Mouse (Mus musculus) hindbrain, embryonic 10.5 days (tissue): ENCODE results near the gene Hoxd10. TPM values are rescaled to one million over a fixed set of nuclear protein-coding genes. Genes with fewer than 3 reads are reported as not detected.

Experiments
- DNase-seq: peaks from one replicate; pipeline ENCODE4 v3.0.0-alpha.2; 2017; ENCODE audit warnings: low spot score
- H3K27ac ChIP-seq: fragments of 300-500 bp; sonication (generic); 2 replicates; pipeline ENCODE4 v1.5.1; 2016; ENCODE audit warnings: mild to moderate bottlenecking, moderate library complexity
- H3K27me3 ChIP-seq: fragments of 300-500 bp; sonication (generic); 2 replicates; pipeline ENCODE4 v1.6.1; 2016; ENCODE audit warnings: mild to moderate bottlenecking; ENCODE audit not compliant: poor library complexity, insufficient read depth, severe bottlenecking
- H3K36me3 ChIP-seq: fragments of 300-500 bp; sonication (generic); 2 replicates; pipeline ENCODE4 v1.6.1; 2016; ENCODE audit warnings: mild to moderate bottlenecking, moderate library complexity
- H3K4me1 ChIP-seq: fragments of 300-500 bp; sonication (generic); replicated peaks from 2 replicates; pipeline ENCODE4 v1.6.1; 2016; ENCODE audit warnings: mild to moderate bottlenecking
- H3K4me3 ChIP-seq: fragments of 300-500 bp; sonication (generic); 2 replicates; pipeline ENCODE4 v1.5.1; 2016; ENCODE audit warnings: mild to moderate bottlenecking, moderate library complexity
- H3K9me3 ChIP-seq: fragments of 300-500 bp; sonication (generic); 2 replicates; pipeline ENCODE4 v1.6.1; 2016; ENCODE audit warnings: mild to moderate bottlenecking, moderate library complexity
- WGBS: fragments of 180-500 bp; shearing (Covaris S2); methylation state at CpG from one replicate; pipeline ENCODE4 v1.1.7; 2016; 5-methylcytosine and 5-hydroxymethylcytosine counted together
- polyA plus RNA-seq: library from polyadenylated mRNA; unstranded; fragments of >200 nt; fragmentation: Nextera tagmentation; extraction: Ambion mirVana; gene quantifications from 2 replicates; pipeline ENCODE4 v1.2.1, GENCODE M21; 2016

Gene Hoxd10
- polyA plus RNA-seq, 1 experiment from 2014 or later: not detected

GRCm38 (mm10) chr2:74679596-74679971, 12.1 kb upstream of the Hoxd10 start:
- DNase-seq: no peak
- Histone ChIP-seq H3K27me3 (peaks cover 100% of the 10 kb centered on the region), H3K9me3 (no peaks in the 10 kb centered on the region), H3K4me3 (no peak overlapping the region), H3K27ac (no peak overlapping the region), H3K4me1 (peaks cover 19% of the 10 kb centered on the region), H3K36me3 (no peaks in the 10 kb centered on the region)
- WGBS: 1% methylated on average over 26 of the region's 26 CpGs

GRCm38 (mm10) chr2:74679980-74680379, 11.7 kb upstream of the Hoxd10 start:
- no peak for DNase-seq
- 1% methylated on average over 23 of the region's 23 CpGs for WGBS

GRCm38 (mm10) chr2:74680561-74681398, 10.9 kb upstream of the Hoxd10 start:
- Histone ChIP-seq H3K27ac (no peak overlapping the region), H3K4me3 (no peak overlapping the region), H3K36me3 (no peaks in the 10 kb centered on the region), H3K27me3 (peaks cover 100% of the 10 kb centered on the region), H3K9me3 (no peaks in the 10 kb centered on the region), H3K4me1 (peaks cover 17% of the 10 kb centered on the region)
- under 1% methylated on average over 21 of the region's 21 CpGs for WGBS
- DNase-seq: no peak

More at GRCm38 (mm10) chr2:74679980-74680379, 11.7 kb upstream of the Hoxd10 start:
- peaks cover 100% of the 10 kb centered on the region for H3K27me3 ChIP-seq
- H3K36me3 ChIP-seq: no peaks in the 10 kb centered on the region
- H3K27ac ChIP-seq: no peak overlapping the region
- no peaks in the 10 kb centered on the region for H3K9me3 ChIP-seq
- no peak overlapping the region for H3K4me3 ChIP-seq
- peaks cover 19% of the 10 kb centered on the region for H3K4me1 ChIP-seq

- under 1% methylated on average over 78 of the region's 78 CpGs for WGBS
- DNase-seq: peak; percentile 64
- no peaks in the 10 kb centered on the region for H3K9me3 ChIP-seq
- peak overlapping the region; percentile 32 for H3K4me3 ChIP-seq
- H3K36me3 ChIP-seq: no peaks in the 10 kb centered on the region
- peaks cover 17% of the 10 kb centered on the region for H3K4me1 ChIP-seq
- peaks cover 100% of the 10 kb centered on the region for H3K27me3 ChIP-seq
- H3K27ac ChIP-seq: no peak overlapping the region
These were observed 9.9 kb upstream of the Hoxd10 start for GRCm38 (mm10) chr2:74681594-74682531.

GRCm38 (mm10) chr2:74682796-74683195, 8.9 kb upstream of the Hoxd10 start:
- no peak overlapping the region for H3K27ac ChIP-seq
- H3K27me3 ChIP-seq: peaks cover 100% of the 10 kb centered on the region
- peaks cover 17% of the 10 kb centered on the region for H3K4me1 ChIP-seq
- no peaks in the 10 kb centered on the region for H3K9me3 ChIP-seq
- peak; percentile 52 for DNase-seq
- H3K36me3 ChIP-seq: no peaks in the 10 kb centered on the region
- 1% methylated on average over 51 of the region's 51 CpGs for WGBS
- H3K4me3 ChIP-seq: peak overlapping the region; percentile 32

- no peaks in the 10 kb centered on the region for H3K9me3 ChIP-seq
- H3K27ac ChIP-seq: no peak overlapping the region
- H3K4me3 ChIP-seq: no peak overlapping the region
- no peaks in the 10 kb centered on the region for H3K36me3 ChIP-seq
- peak; percentile 48 for DNase-seq
- H3K27me3 ChIP-seq: peaks cover 100% of the 10 kb centered on the region
- WGBS: under 1% methylated on average over 18 of the region's 18 CpGs
- H3K4me1 ChIP-seq: peaks cover 17% of the 10 kb centered on the region
These were observed 8.2 kb upstream of the Hoxd10 start for GRCm38 (mm10) chr2:74683471-74683951.

- peaks cover 17% of the 10 kb centered on the region for H3K4me1 ChIP-seq
- DNase-seq: peak; percentile 44
- H3K4me3 ChIP-seq: no peak overlapping the region
- no peaks in the 10 kb centered on the region for H3K36me3 ChIP-seq
- no peaks in the 10 kb centered on the region for H3K9me3 ChIP-seq
- peaks cover 100% of the 10 kb centered on the region for H3K27me3 ChIP-seq
- WGBS: under 1% methylated on average over 12 of the region's 12 CpGs
- no peak overlapping the region for H3K27ac ChIP-seq
These were observed 7.6 kb upstream of the Hoxd10 start for GRCm38 (mm10) chr2:74684106-74684505.

- DNase-seq: peak; percentile 15
- Histone ChIP-seq H3K36me3 (no peaks in the 10 kb centered on the region), H3K27ac (no peak overlapping the region), H3K4me3 (no peak overlapping the region), H3K9me3 (no peaks in the 10 kb centered on the region), H3K27me3 (peaks cover 100% of the 10 kb centered on the region), H3K4me1 (peaks cover 17% of the 10 kb centered on the region)
- 11% methylated on average over 4 of the region's 4 CpGs for WGBS
These were observed 6.6 kb upstream of the Hoxd10 start for GRCm38 (mm10) chr2:74685059-74685603.

- WGBS: 5% methylated on average over 17 of the region's 17 CpGs
- peaks cover 100% of the 10 kb centered on the region for H3K27me3 ChIP-seq
These were observed 5.3 kb upstream of the Hoxd10 start for GRCm38 (mm10) chr2:74686301-74686987.

GRCm38 (mm10) chr2:74686988-74687697, 4.6 kb upstream of the Hoxd10 start:
- H3K27me3 ChIP-seq: peaks cover 100% of the 10 kb centered on the region
- H3K36me3 ChIP-seq: no peaks in the 10 kb centered on the region
- no peak overlapping the region for H3K4me3 ChIP-seq
- H3K4me1 ChIP-seq: peaks cover 19% of the 10 kb centered on the region
- under 1% methylated on average over 27 of the region's 27 CpGs for WGBS
- no peaks in the 10 kb centered on the region for H3K9me3 ChIP-seq
- peak; percentile 51 for DNase-seq
- no peak overlapping the region for H3K27ac ChIP-seq

More at GRCm38 (mm10) chr2:74686301-74686987, 5.3 kb upstream of the Hoxd10 start:
- Histone ChIP-seq H3K4me1 (peaks cover 23% of the 10 kb centered on the region), H3K4me3 (no peak overlapping the region), H3K36me3 (no peaks in the 10 kb centered on the region), H3K9me3 (no peaks in the 10 kb centered on the region), H3K27ac (no peak overlapping the region)
- peak; percentile 75 for DNase-seq

GRCm38 (mm10) chr2:74687698-74688555, 3.8 kb upstream of the Hoxd10 start:
- WGBS: under 1% methylated on average over 31 of the region's 31 CpGs
- Histone ChIP-seq H3K36me3 (no peaks in the 10 kb centered on the region), H3K9me3 (no peaks in the 10 kb centered on the region), H3K4me1 (peaks cover 19% of the 10 kb centered on the region), H3K27ac (no peak overlapping the region), H3K27me3 (peaks cover 100% of the 10 kb centered on the region), H3K4me3 (no peak overlapping the region)
- peak; percentile 54 for DNase-seq
